Mouse (Mus musculus) testis, adult 2 months (tissue): Measurements from ENCODE around the gene Gm19668.

Experiments used
- CTCF ChIP-seq: fragments of 200-500 bp; IDR thresholded peaks from 2 replicates; pipeline ENCODE4 v1.5.1; 2012; ENCODE audit warnings: low read depth, mild to moderate bottlenecking, inconsistent platforms, low read length, moderate library complexity; ENCODE audit not compliant: control insufficient read depth, insufficient read depth, insufficient replicate concordance
- POLR2A ChIP-seq: fragments of 200-500 bp; IDR thresholded peaks from 2 replicates; pipeline ENCODE4 v1.6.1; 2012; ENCODE audit warnings: low read depth, mild to moderate bottlenecking, inconsistent platforms, low read length, moderate library complexity; ENCODE audit not compliant: control insufficient read depth

DNA sequence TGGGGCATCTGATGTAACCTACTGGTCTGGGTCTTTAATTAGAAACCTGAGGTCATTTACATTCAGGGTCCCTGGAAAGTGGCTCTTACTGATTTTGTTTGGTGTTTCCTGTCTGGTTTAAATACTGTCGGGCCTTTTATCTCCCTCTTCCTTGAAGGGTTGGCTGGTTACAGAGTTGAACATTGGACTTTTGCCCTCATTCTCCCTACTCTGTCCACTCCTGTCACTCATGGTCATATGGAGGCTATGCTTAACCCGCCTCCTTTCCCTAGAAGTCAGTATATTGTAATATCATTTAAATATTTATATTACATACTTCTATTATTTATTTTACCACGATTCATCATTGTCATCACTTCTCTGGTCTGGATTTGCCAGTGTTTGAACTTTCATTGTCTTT lies 5.2 kb upstream of the Gm19668 start:
- TF ChIP-seq CTCF (no peak), POLR2A (no peak)
